Mouse (Mus musculus) mouse trophoblast stem cell (cell line): Measurements from ENCODE around the gene Ttc28.

Experiments
- in situ Hi-C, 2 experiments: fragments of 300-500 bp; cut with MseI, MboI; formaldehyde crosslinking; loops; 2 replicates in 1 of 2; 3 replicates in 1 of 2; pipeline ENCODE4 v1.15.1; 2025

The Ttc28 gene

GRCm38 (mm10) chr5:111170383-111170782 lies 290.8 kb downstream of the Ttc28 start:
- in situ Hi-C loops: no loop called here

GRCm38 (mm10) chr5:111175410-111175809 lies 295.8 kb downstream of the Ttc28 start:
- in situ Hi-C loops: no loop called here

- in situ Hi-C loops: no loop called here
Measured at GRCm38 (mm10) chr5:111175842-111176241, 296.2 kb downstream of the Ttc28 start.

- in situ Hi-C loops: no loop called here
Measured at GRCm38 (mm10) chr5:111176441-111176840, 296.8 kb downstream of the Ttc28 start.

- in situ Hi-C loops: no loop called here
Measured at GRCm38 (mm10) chr5:111178324-111179076, 298.9 kb downstream of the Ttc28 start.

- in situ Hi-C loops: no loop called here
Measured at GRCm38 (mm10) chr5:111179651-111180050, 300.0 kb downstream of the Ttc28 start.

- in situ Hi-C loops: no loop called here
Measured at GRCm38 (mm10) chr5:111180091-111181053, 300.8 kb downstream of the Ttc28 start.

GRCm38 (mm10) chr5:111181204-111181912 lies 301.8 kb downstream of the Ttc28 start:
- in situ Hi-C loops: no loop called here

- in situ Hi-C loops: no loop called here
Measured at GRCm38 (mm10) chr5:111186600-111186999, 307.0 kb downstream of the Ttc28 start.

GRCm38 (mm10) chr5:111191972-111192371 lies 312.4 kb downstream of the Ttc28 start:
- in situ Hi-C loops: no loop called here

GRCm38 (mm10) chr5:111194829-111195228 lies 315.2 kb downstream of the Ttc28 start:
- in situ Hi-C loops: no loop called here

GRCm38 (mm10) chr5:111195488-111196485 lies 316.2 kb downstream of the Ttc28 start:
- in situ Hi-C loops: no loop called here

GRCm38 (mm10) chr5:111197727-111198126 lies 318.1 kb downstream of the Ttc28 start:
- in situ Hi-C loops: no loop called here

GRCm38 (mm10) chr5:111200167-111200840 lies 320.7 kb downstream of the Ttc28 start:
- in situ Hi-C loops: no loop called here

- in situ Hi-C loops: no loop called here
Measured at GRCm38 (mm10) chr5:111200915-111201610, 321.5 kb downstream of the Ttc28 start.

- in situ Hi-C loops: no loop called here
Measured at GRCm38 (mm10) chr5:111204221-111204620, 324.6 kb downstream of the Ttc28 start.

GRCm38 (mm10) chr5:111204976-111205586 lies 325.5 kb downstream of the Ttc28 start:
- in situ Hi-C loops: no loop called here

GRCm38 (mm10) chr5:111205817-111206216 lies 326.2 kb downstream of the Ttc28 start:
- in situ Hi-C loops: no loop called here
